In genomic region chr1:134495991-134496390, GRCm38 (mm10) we compare ENCODE assay signal across 9 mouse cellular contexts. TPM values are rescaled to one million over a fixed set of nuclear protein-coding genes. Genes with fewer than 3 reads are reported as not detected.
DNase-seq lines count a peak whose midpoint lies in the region; ATAC-seq lines count a peak whose summit lies in the region.
"Had no signal": no experiment of that assay in that cellular context is flagged by ENCODE, and none has a peak within 500 bp of the region (broad histone marks: within the 10 kb centered on the region; RNA-seq: fewer than 3 reads in every experiment).

No protein-coding gene starts in this region.

- H3K27ac ChIP-seq in hindbrain, embryonic 10.5 days = no peak overlapping the region
- no peak overlapping the region for H3K27ac ChIP-seq in hindbrain, embryonic 11.5 days (ENCODE audit: low read depth, low read length)
- H3K27ac ChIP-seq in midbrain, embryonic 13.5 days = no peak overlapping the region

- no peak overlapping the region for H3K9ac ChIP-seq in hindbrain, embryonic 11.5 days (ENCODE audit: low read depth, low read length)
- no peak overlapping the region for H3K9ac ChIP-seq in midbrain, embryonic 13.5 days (replicated peaks)

- H3K27me3 ChIP-seq in hindbrain, embryonic 10.5 days (ENCODE audit: insufficient read depth, poor library complexity, severe bottlenecking) = no peaks in the 10 kb centered on the region
- H3K27me3 ChIP-seq in hindbrain, embryonic 11.5 days (ENCODE audit: control insufficient read depth, insufficient read depth, low read length) = no peaks in the 10 kb centered on the region
- H3K27me3 ChIP-seq in midbrain, embryonic 13.5 days = no peaks in the 10 kb centered on the region

- H3K9me3 ChIP-seq in hindbrain, embryonic 10.5 days = no peaks in the 10 kb centered on the region
- H3K9me3 ChIP-seq in hindbrain, embryonic 11.5 days (ENCODE audit: control insufficient read depth, low read length) = no peaks in the 10 kb centered on the region
- H3K9me3 ChIP-seq in midbrain, embryonic 13.5 days = no peaks in the 10 kb centered on the region

- peak overlapping the region; percentile 83; the same call in 1 of the 2 replicates for H3K4me3 ChIP-seq in hindbrain, embryonic 10.5 days
- H3K4me3 ChIP-seq in hindbrain, embryonic 11.5 days (ENCODE audit: low read depth, low read length) = no peak overlapping the region
- no peak overlapping the region for H3K4me3 ChIP-seq in midbrain, embryonic 13.5 days (replicated peaks)

- DNase-seq in hindbrain, embryonic 10.5 days (ENCODE audit: low spot score) = no peak
- no peak for DNase-seq in hindbrain, embryonic 11.5 days (ENCODE audit: low spot score)
- DNase-seq in adrenal gland, adult 8-10 months = peak; percentile 41
- peak; percentile 77 for DNase-seq in kidney, adult 9 months
- DNase-seq in cerebellum, adult 9-10 months = no peak
- DNase-seq in c-Kit-positive CD71-positive TER-119-positive erythroid progenitor cells, embryonic 14.5 days (ENCODE audit: low spot score) = no peak
- no peak for DNase-seq in layer of hippocampus, adult 9-11 months

- H3K4me1 ChIP-seq in hindbrain, embryonic 10.5 days (replicated peaks) = peaks cover 20% of the 10 kb centered on the region
- no peaks in the 10 kb centered on the region for H3K4me1 ChIP-seq in hindbrain, embryonic 11.5 days (replicated peaks; ENCODE audit: control insufficient read depth, insufficient read depth, low read length)
- H3K4me1 ChIP-seq in midbrain, embryonic 13.5 days (replicated peaks) = peaks cover 18% of the 10 kb centered on the region

- H3K36me3 ChIP-seq in hindbrain, embryonic 10.5 days = peaks cover 16% of the 10 kb centered on the region
- H3K36me3 ChIP-seq in hindbrain, embryonic 11.5 days (ENCODE audit: control insufficient read depth, insufficient read depth, low read length) = no peaks in the 10 kb centered on the region
- 0 out of 2 replicates have a peak, but pooled peaks cover 6% of the 10 kb centered on the region for H3K36me3 ChIP-seq in midbrain, embryonic 13.5 days

- WGBS in hindbrain, embryonic 10.5 days = 90% methylated on average over 10 of the region's 10 CpGs
- WGBS in hindbrain, embryonic 11.5 days = 88% methylated on average over 10 of the region's 10 CpGs
- 93% methylated on average over 10 of the region's 10 CpGs for WGBS in midbrain, embryonic 13.5 days

- ATAC-seq in hindbrain, embryonic 11.5 days (ENCODE audit: low FRiP score) = no peak
- no peak for ATAC-seq in midbrain, embryonic 13.5 days
- ATAC-seq: forebrain, embryonic 16.5 days had no signal

- H3K4me2 ChIP-seq in hindbrain, embryonic 11.5 days (replicated peaks; ENCODE audit: low read depth, low read length) = no peak overlapping the region
- peak overlapping the region; percentile 69; the same call in 1 of the 2 replicates for H3K4me2 ChIP-seq in midbrain, embryonic 13.5 days (replicated peaks)

RNA-seq across cellular contexts. Expression of gene Rabif, which starts 1.5 kb away (rescaled TPM):
- 43.8 and 45.0 TPM in 2 replicates for polyA plus RNA-seq in hindbrain, embryonic 10.5 days (2016; fragmentation: Nextera tagmentation; extraction: Ambion mirVana)
- polyA plus RNA-seq in hindbrain, embryonic 11.5 days (2014; fragmentation: Nextera tagmentation; extraction: Ambion mirVana) = 51.8 and 54.5 TPM in 2 replicates
- total RNA-seq in adrenal gland, adult 8-10 months (2022) = 10 to 100 TPM; 25.4 to 34.9 (median 30.4) TPM
- 54.9 and 59.4 TPM in 2 replicates for polyA plus RNA-seq in midbrain, embryonic 13.5 days (2015; fragmentation: Nextera tagmentation; extraction: Ambion mirVana)

RNA-seq across cellular contexts. Expression of gene Klhl12, which starts 40.7 kb away (rescaled TPM):
- 31.7 and 37.2 TPM in 2 replicates for polyA plus RNA-seq in hindbrain, embryonic 10.5 days (2016; fragmentation: Nextera tagmentation; extraction: Ambion mirVana)
- 26.4 and 32.9 TPM in 2 replicates for polyA plus RNA-seq in hindbrain, embryonic 11.5 days (2014; fragmentation: Nextera tagmentation; extraction: Ambion mirVana)
- total RNA-seq in adrenal gland, adult 8-10 months (2022) = 10 to 100 TPM; 24.2 to 32.8 (median 26.4) TPM
- polyA plus RNA-seq in midbrain, embryonic 13.5 days (2015; fragmentation: Nextera tagmentation; extraction: Ambion mirVana) = 32.1 and 32.3 TPM in 2 replicates

RNA-seq across cellular contexts. Expression of gene Mgat4e, which starts 53.5 kb away (rescaled TPM):
- not detected in 2 replicates for polyA plus RNA-seq in hindbrain, embryonic 10.5 days (2016; fragmentation: Nextera tagmentation; extraction: Ambion mirVana)
- not detected in 2 replicates for polyA plus RNA-seq in hindbrain, embryonic 11.5 days (2014; fragmentation: Nextera tagmentation; extraction: Ambion mirVana)
- total RNA-seq in adrenal gland, adult 8-10 months (2022) = not detected
- not detected in 2 replicates for polyA plus RNA-seq in midbrain, embryonic 13.5 days (2015; fragmentation: Nextera tagmentation; extraction: Ambion mirVana)
- polyA plus RNA-seq: forebrain, embryonic 16.5 days had no signal

Comparison
In these comparisons a context has a peak if more than half of its experiments do, and no peak if none do; other contexts are left out.
1. DNase-seq: peak in adrenal gland, adult 8-10 months (single experiment) and kidney, adult 9 months (single experiment); none in hindbrain, embryonic 10.5 days (single experiment), hindbrain, embryonic 11.5 days (single experiment), cerebellum, adult 9-10 months (single experiment), c-Kit-positive CD71-positive TER-119-positive erythroid progenitor cells, embryonic 14.5 days (single experiment) and layer of hippocampus, adult 9-11 months (single experiment).